Mouse (Mus musculus): ENCODE measurements at regions not wholly inside any gene's neighbourhood (a gene's known extent, or its start where the extent isn't known, plus 50 kb on each side); places are given as distances from the start of the nearest gene placed in this dataset.

- peak; percentile 67 for DNase-seq
Measured at GRCm38 (mm10) chr1:79917426-79918150, 56.6 kb upstream of the Serpine2 start.

All from adrenal gland, postnatal 14 days (tissue).